Mouse (Mus musculus) heart, adult 2 months (tissue): ENCODE results near the gene Ccdc13.

Experiments
- CTCF ChIP-seq: fragments of 200-600 bp; IDR thresholded peaks from 2 replicates; pipeline ENCODE4 v1.8.1; 2022; ENCODE audit warnings: antibody characterized with exemption, mild to moderate bottlenecking, moderate library complexity
- EP300 ChIP-seq: fragments of 200-500 bp; IDR thresholded peaks from 2 replicates; pipeline ENCODE4 v1.6.1; 2011; ENCODE audit warnings: low read depth, low read length, control low read depth; ENCODE audit not compliant: insufficient read depth

- no peak for TF ChIP-seq CTCF
- TF ChIP-seq EP300 = no peak
Observed at GRCm38 (mm10) chr9:121859345-121859744, 20.1 kb upstream of the Ccdc13 start.
